Comparison of ENCODE assay signal across 28 mouse cellular contexts in genomic region chr2:114133355-114133754, GRCm38 (mm10).
"Had no signal": no experiment of that assay in that cellular context is flagged by ENCODE, and none has a peak within 500 bp of the region (broad histone marks: within the 10 kb centered on the region; RNA-seq: fewer than 3 reads in every experiment).

No protein-coding gene starts in this region.

- H3K27ac ChIP-seq: embryonic facial prominence, embryonic 10.5 days; embryonic facial prominence, embryonic 12.5 days; embryonic facial prominence, embryonic 13.5 days; embryonic facial prominence, embryonic 15.5 days; forebrain, embryonic 10.5 days; forebrain, embryonic 12.5 days; forebrain, embryonic 13.5 days; forebrain, embryonic 15.5 days; gastrocnemius, adult 2 months had no signal

- H3K9ac ChIP-seq: embryonic facial prominence, embryonic 12.5 days; embryonic facial prominence, embryonic 13.5 days; embryonic facial prominence, embryonic 15.5 days; forebrain, embryonic 12.5 days; forebrain, embryonic 13.5 days; forebrain, embryonic 15.5 days; forebrain, postnatal 0 days had no signal

- H3K4me3 ChIP-seq: embryonic facial prominence, embryonic 10.5 days; embryonic facial prominence, embryonic 12.5 days; embryonic facial prominence, embryonic 13.5 days; embryonic facial prominence, embryonic 15.5 days; erythroblast, embryonic 14.5 days; forebrain, embryonic 10.5 days; forebrain, embryonic 12.5 days; forebrain, embryonic 13.5 days; forebrain, embryonic 15.5 days; gastrocnemius, adult 2 months had no signal

- H3K4me1 ChIP-seq: embryonic facial prominence, embryonic 10.5 days; embryonic facial prominence, embryonic 12.5 days; embryonic facial prominence, embryonic 13.5 days; embryonic facial prominence, embryonic 15.5 days; forebrain, embryonic 10.5 days; forebrain, embryonic 12.5 days; forebrain, embryonic 13.5 days; forebrain, embryonic 15.5 days had no signal

- H3K4me2 ChIP-seq: embryonic facial prominence, embryonic 12.5 days; embryonic facial prominence, embryonic 13.5 days; embryonic facial prominence, embryonic 15.5 days; forebrain, embryonic 12.5 days; forebrain, embryonic 13.5 days; forebrain, embryonic 15.5 days had no signal

- DNase-seq: cerebellum, adult 2 months; cerebellum, adult 8-10 months; cerebellum, adult 9-10 months; cerebellum, adult 9-11 months; cerebellum, postnatal 10 days; cerebellum, postnatal 14 days; cerebellum, postnatal 25 days; cerebellum, postnatal 36 days; embryo, embryonic 11 days; forebrain, postnatal 0 days; gastrocnemius, adult 2 months; gastrocnemius, postnatal 10 days; gastrocnemius, postnatal 14 days; gastrocnemius, postnatal 25 days; gastrocnemius, postnatal 36 days; heart, adult 11 months; heart, adult 18-20 months had no signal

- H3K9me3 ChIP-seq: embryonic facial prominence, embryonic 10.5 days; embryonic facial prominence, embryonic 12.5 days; embryonic facial prominence, embryonic 13.5 days; embryonic facial prominence, embryonic 15.5 days; forebrain, embryonic 10.5 days; forebrain, embryonic 12.5 days; forebrain, embryonic 13.5 days; forebrain, embryonic 15.5 days had no signal

- ATAC-seq: forebrain, embryonic 13.5 days; forebrain, embryonic 14.5 days; forebrain, embryonic 15.5 days; forebrain, embryonic 16.5 days; forebrain, postnatal 0 days had no signal

- H3K27me3 ChIP-seq: embryonic facial prominence, embryonic 12.5 days; embryonic facial prominence, embryonic 13.5 days; embryonic facial prominence, embryonic 15.5 days; forebrain, embryonic 12.5 days; forebrain, embryonic 13.5 days; forebrain, embryonic 15.5 days had no signal
